Mouse (Mus musculus): Measurements from ENCODE around the gene Cnga1. TPM values are rescaled to one million over a fixed set of nuclear protein-coding genes. Genes with fewer than 3 reads are reported as not detected.
"Not testable (repeated sequence)": the region's sequence is repeated elsewhere in the genome, so short reads cannot be mapped to it uniquely, and the experiment has no call there.

Cnga1 gene
- polyA plus RNA-seq, 1 experiment from 2014 or later, result not detected

DNA sequence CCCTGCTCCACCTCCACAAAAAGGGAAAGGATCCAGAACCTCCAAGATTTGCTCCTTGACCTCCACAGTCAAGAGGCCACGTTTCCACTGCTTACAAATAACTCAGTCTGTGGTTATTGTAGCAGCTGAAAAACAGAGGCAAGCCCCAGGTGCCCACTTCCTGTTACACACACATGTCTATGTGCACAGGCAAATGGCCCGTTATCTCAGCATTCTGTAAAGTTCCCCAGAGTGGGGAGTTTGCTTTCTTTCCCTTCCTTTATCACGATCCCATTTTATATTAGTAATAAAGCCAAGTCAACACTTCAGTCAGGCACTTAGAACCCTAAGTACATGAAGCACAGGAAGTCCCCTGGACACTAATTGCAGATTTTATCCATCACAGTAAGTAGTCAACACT is 8.0 kb downstream of the Cnga1 start:
- 72% methylated on average over 3 of the region's 3 CpGs for WGBS
- H3K9me3 ChIP-seq (replicated peaks), result no peaks in the 10 kb centered on the region
- no peak overlapping the region for H3K4me2 ChIP-seq
- no peaks in the 10 kb centered on the region for H3K36me3 ChIP-seq (ENCODE audit: poor library complexity, severe bottlenecking)
- H3K4me1 ChIP-seq, result no peaks in the 10 kb centered on the region
- H3K27me3 ChIP-seq, result no peaks in the 10 kb centered on the region
- H3K4me3 ChIP-seq, result no peak overlapping the region
- no peak overlapping the region for H3K9ac ChIP-seq
- no peak overlapping the region for H3K27ac ChIP-seq
- no peak for ATAC-seq

DNA sequence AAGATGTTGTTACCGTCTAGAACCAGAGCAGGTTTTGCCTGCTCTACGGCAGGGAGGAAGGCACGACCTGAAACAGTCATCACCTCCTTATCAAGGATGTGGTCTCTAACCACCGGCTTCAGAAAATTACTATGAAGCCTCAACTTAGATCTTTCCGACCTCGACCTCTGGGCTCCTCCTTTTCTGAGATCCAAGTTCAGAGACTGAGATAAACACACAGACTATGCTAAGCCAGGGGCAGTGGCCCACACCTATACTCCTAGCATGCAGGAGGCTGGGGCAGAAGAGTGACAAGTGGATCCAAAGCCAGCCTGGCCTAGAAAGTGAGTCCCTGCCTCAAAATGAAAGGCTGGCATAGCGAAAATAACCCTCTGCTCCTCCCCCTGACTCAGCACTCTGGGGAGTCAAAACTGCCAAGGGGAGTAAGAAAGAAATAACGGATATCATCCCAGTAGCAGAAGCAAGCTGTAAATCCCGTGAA is 9.2 kb downstream of the Cnga1 start:
- WGBS, result 87% methylated on average over 9 of the region's 9 CpGs
- Histone ChIP-seq H3K9ac (no peak overlapping the region), H3K27me3 (no peaks in the 10 kb centered on the region), H3K4me2 (no peak overlapping the region), H3K4me1 (no peaks in the 10 kb centered on the region), H3K4me3 (no peak overlapping the region), H3K27ac (no peak overlapping the region), H3K9me3 (replicated peaks) (no peaks in the 10 kb centered on the region), H3K36me3 (ENCODE audit: poor library complexity, severe bottlenecking) (no peaks in the 10 kb centered on the region)
- ATAC-seq, result no peak

DNA sequence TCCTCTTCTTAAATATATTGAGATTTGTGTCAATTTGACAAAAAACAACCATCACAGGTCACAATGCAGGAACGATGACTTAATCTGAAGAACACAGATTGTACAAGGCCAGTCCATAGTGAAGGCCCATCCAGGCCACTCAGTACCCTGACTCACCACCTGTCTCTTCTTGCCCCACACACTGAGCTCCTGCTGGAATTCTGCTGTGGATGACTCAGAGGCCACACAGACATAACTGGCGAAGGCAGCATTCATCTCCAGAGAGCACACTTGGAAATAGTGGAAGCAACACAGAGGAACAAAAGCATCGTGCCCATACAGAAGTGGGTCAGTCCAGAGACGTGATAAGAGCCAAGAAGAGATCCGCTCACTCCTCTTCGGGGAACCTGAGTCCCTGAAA is 14.0 kb downstream of the Cnga1 start:
- H3K36me3 ChIP-seq (ENCODE audit: poor library complexity, severe bottlenecking), result no peaks in the 10 kb centered on the region
- no peaks in the 10 kb centered on the region for H3K9me3 ChIP-seq (replicated peaks)
- WGBS, result 90% methylated on average over 6 of the region's 6 CpGs
- ATAC-seq, result no peak
- no peak overlapping the region for H3K27ac ChIP-seq
- H3K4me2 ChIP-seq, result no peak overlapping the region
- H3K9ac ChIP-seq, result no peak overlapping the region
- H3K4me3 ChIP-seq, result no peak overlapping the region
- H3K4me1 ChIP-seq, result no peaks in the 10 kb centered on the region
- H3K27me3 ChIP-seq, result no peaks in the 10 kb centered on the region

- H3K9ac ChIP-seq, result no peak overlapping the region
- no peak overlapping the region for H3K4me2 ChIP-seq
- no peaks in the 10 kb centered on the region for H3K4me1 ChIP-seq
- no peak for ATAC-seq
- WGBS, result 91% methylated on average over 1 of the region's 1 CpGs
- H3K4me3 ChIP-seq, result no peak overlapping the region
- no peaks in the 10 kb centered on the region for H3K36me3 ChIP-seq (ENCODE audit: poor library complexity, severe bottlenecking)
- no peaks in the 10 kb centered on the region for H3K27me3 ChIP-seq
- no peaks in the 10 kb centered on the region for H3K9me3 ChIP-seq (replicated peaks)
- H3K27ac ChIP-seq, result no peak overlapping the region
Measured at GRCm38 (mm10) chr5:72621022-72621421, 23.1 kb downstream of the Cnga1 start.

GRCm38 (mm10) chr5:72617413-72617812 is 26.7 kb downstream of the Cnga1 start:
- no peak for ATAC-seq

GRCm38 (mm10) chr5:72603138-72603537 is 40.9 kb downstream of the Cnga1 start:
- Histone ChIP-seq H3K9me3 (replicated peaks) (no peaks in the 10 kb centered on the region), H3K4me1 (no peaks in the 10 kb centered on the region), H3K27ac (no peak overlapping the region), H3K27me3 (no peaks in the 10 kb centered on the region), H3K36me3 (ENCODE audit: poor library complexity, severe bottlenecking) (no peaks in the 10 kb centered on the region), H3K4me3 (no peak overlapping the region), H3K9ac (no peak overlapping the region), H3K4me2 (no peak overlapping the region)
- no peak for ATAC-seq
- 88% methylated on average over 4 of the region's 4 CpGs for WGBS

More at GRCm38 (mm10) chr5:72617413-72617812, 26.7 kb downstream of the Cnga1 start:
- Histone ChIP-seq H3K4me1 (no peaks in the 10 kb centered on the region), H3K27me3 (no peaks in the 10 kb centered on the region), H3K9ac (no peak overlapping the region), H3K4me2 (no peak overlapping the region), H3K4me3 (no peak overlapping the region), H3K9me3 (replicated peaks) (no peaks in the 10 kb centered on the region), H3K36me3 (ENCODE audit: poor library complexity, severe bottlenecking) (no peaks in the 10 kb centered on the region), H3K27ac (no peak overlapping the region)
- WGBS, result 87% methylated on average over 4 of the region's 4 CpGs

GRCm38 (mm10) chr5:72601006-72601405 is 43.1 kb downstream of the Cnga1 start:
- H3K27me3 ChIP-seq, result no peaks in the 10 kb centered on the region
- no peak overlapping the region for H3K4me3 ChIP-seq
- no peak overlapping the region for H3K4me2 ChIP-seq
- no peak overlapping the region for H3K27ac ChIP-seq
- H3K36me3 ChIP-seq (ENCODE audit: poor library complexity, severe bottlenecking), result no peaks in the 10 kb centered on the region
- 7% methylated on average over 5 of the region's 5 CpGs for WGBS
- H3K4me1 ChIP-seq, result no peaks in the 10 kb centered on the region
- peak; percentile 65 for ATAC-seq
- no peak overlapping the region for H3K9ac ChIP-seq
- H3K9me3 ChIP-seq (replicated peaks), result no peaks in the 10 kb centered on the region

DNA sequence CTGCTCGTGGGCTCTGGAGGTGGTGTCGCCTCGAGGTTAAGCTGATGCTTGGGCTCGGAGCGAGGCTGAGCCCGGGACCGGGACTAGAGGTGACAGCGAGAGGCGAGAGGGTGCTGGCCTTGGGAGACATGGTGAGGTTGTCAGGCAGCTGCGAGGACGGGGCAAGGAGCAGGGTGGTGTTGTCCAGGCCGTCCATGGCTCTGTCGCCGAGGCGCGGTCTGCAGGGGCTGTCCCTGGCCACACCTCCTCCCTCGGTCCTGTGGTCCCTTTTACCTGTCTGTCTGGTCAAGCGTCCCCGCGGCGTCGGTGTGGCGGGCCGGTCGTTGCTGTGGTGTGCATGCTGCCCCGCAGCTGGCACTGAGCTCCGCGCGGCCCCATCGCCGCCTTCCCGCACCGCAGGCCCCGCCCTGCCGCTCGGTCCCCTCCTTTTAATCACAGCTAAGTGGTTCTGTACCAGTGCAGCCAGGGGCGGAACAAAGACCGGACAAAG is 56.8 kb downstream of the Cnga1 start, which contains the start of gene Gm5868:
Gene Gm5868 (minus strand): TSS at position 360 of the 490 bp plus-strand sequence.
- H3K4me2 ChIP-seq, result peak within 1 kb of the TSS; percentile 66
- no peaks in the 10 kb centered on the region for H3K9me3 ChIP-seq (replicated peaks)
- no peaks in the 10 kb centered on the region for H3K36me3 ChIP-seq (ENCODE audit: poor library complexity, severe bottlenecking)
- peak within 1 kb of the TSS; percentile 50 for H3K9ac ChIP-seq
- H3K4me1 ChIP-seq, result peaks cover 8% of the 10 kb centered on the region; the same call in 1 of the 2 replicates
- peak within 1 kb of the TSS; percentile 40 for H3K4me3 ChIP-seq
- ATAC-seq, result peak; percentile 89
- H3K27ac ChIP-seq, result no peak within 1 kb of the TSS
- peaks cover 12% of the 10 kb centered on the region for H3K27me3 ChIP-seq
- 1% methylated on average over 36 of the region's 38 CpGs for WGBS

DNA sequence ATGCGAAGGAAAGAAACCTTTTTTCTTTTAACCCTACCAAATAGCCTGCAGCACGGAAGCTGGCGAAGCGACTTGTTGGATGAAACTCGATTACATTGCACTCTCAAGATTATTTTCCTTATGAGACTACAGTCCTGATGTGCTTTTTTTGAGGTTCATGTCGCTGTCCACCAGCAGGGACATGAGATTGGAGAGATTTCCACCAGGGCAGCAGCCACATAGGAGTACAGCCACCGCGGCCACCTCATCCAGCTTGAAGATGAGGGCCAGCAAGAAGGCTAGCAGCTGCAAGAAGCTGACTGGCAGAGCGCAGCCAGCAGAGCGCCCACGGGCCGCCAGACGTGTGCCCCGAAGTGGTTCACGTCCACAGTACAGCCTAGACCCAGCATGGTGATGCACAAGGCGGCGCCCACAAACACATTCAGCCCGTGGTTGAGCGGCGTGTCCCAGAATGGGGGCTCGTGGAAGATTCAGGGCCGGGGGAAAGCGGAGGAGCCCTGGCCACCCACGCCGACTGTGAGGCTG is 57.3 kb downstream of the Cnga1 start:
- peak; percentile 64 for ATAC-seq
- not testable (repeated sequence) for H3K27ac ChIP-seq; H3K36me3 ChIP-seq (ENCODE audit: poor library complexity, severe bottlenecking); H3K9me3 ChIP-seq (replicated peaks); H3K4me1 ChIP-seq
- H3K4me3 ChIP-seq, result peak overlapping the region; percentile 40
- H3K27me3 ChIP-seq, result peaks cover 12% of the 10 kb centered on the region
- peak overlapping the region; percentile 50 for H3K9ac ChIP-seq
- 45% methylated on average over 25 of the region's 25 CpGs for WGBS
- peak overlapping the region; percentile 66 for H3K4me2 ChIP-seq

- H3K36me3 ChIP-seq (ENCODE audit: poor library complexity, severe bottlenecking); H3K4me2 ChIP-seq; ATAC-seq; H3K9me3 ChIP-seq (replicated peaks); H3K4me1 ChIP-seq; H3K9ac ChIP-seq; H3K27ac ChIP-seq; H3K4me3 ChIP-seq: not testable (repeated sequence)
- H3K27me3 ChIP-seq, result peaks cover 14% of the 10 kb centered on the region
- 46% methylated on average over 7 of the region's 7 CpGs for WGBS
Measured at GRCm38 (mm10) chr5:72586122-72586521, 58.0 kb downstream of the Cnga1 start.

GRCm38 (mm10) chr5:72580970-72581332 is 63.1 kb downstream of the Cnga1 start, which contains the start of gene Zar1:
Gene Zar1, minus strand, starts transcription at chr5:72581254.
- not testable (repeated sequence) for H3K9me3 ChIP-seq (replicated peaks)
- 6% methylated on average over 17 of the region's 21 CpGs for WGBS

DNA sequence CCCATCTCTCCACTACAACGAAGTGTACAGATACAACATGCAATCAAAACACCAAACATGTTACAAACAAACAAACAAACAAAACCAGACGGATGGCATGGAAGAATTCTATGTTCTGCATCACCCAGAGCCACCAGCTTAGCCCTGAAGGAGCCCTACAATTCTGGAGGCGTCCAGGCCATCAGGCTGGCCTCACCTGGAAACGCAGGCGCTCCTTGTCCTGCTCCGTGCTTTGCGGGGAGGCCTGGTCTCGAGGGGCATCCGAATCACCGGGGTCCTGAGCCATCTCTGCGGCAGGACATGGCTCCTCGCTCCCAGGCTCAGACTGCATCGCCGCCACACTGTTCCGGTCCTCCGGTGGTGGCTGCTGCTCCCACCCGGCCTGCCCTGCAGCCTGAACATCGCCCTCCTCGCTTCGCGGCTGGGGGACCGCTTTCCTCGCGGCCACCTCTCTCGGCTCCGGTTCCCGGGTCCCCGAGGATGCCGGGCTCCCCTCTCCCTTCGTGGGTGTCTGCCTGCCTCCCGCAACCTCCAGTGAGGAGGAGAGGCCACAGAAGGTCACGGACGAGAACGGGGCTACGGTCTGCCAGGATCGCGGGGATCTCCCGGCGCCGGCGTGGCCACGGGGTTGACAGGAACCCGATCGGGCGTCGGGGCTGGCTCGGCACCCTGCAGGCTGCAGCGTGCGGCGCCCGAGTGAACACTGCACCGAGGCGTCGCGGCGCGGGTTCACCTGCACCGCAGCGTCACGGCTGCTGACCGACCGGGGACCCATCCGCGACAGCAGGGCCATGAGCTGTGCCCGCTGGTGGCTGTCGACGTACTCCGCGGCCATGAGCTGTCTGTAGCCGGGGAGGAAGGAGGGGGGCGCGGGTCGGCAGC is 63.7 kb downstream of the Cnga1 start:
- not testable (repeated sequence) for H3K36me3 ChIP-seq (ENCODE audit: poor library complexity, severe bottlenecking); H3K27ac ChIP-seq; H3K9me3 ChIP-seq (replicated peaks); H3K4me1 ChIP-seq
- Histone ChIP-seq H3K4me3 (peak overlapping the region; percentile 46), H3K27me3 (peaks cover 15% of the 10 kb centered on the region; the same call in 1 of the 2 replicates), H3K9ac (peak overlapping the region; percentile 63), H3K4me2 (peak overlapping the region; percentile 69)
- ATAC-seq, result peak; percentile 89
- WGBS, result 5% methylated on average over 57 of the region's 73 CpGs

More at GRCm38 (mm10) chr5:72580970-72581332, 63.1 kb downstream of the Cnga1 start, which contains the start of gene Zar1:
- peak within 1 kb of the TSS; percentile 69 for H3K4me2 ChIP-seq
- H3K27ac ChIP-seq; H3K4me1 ChIP-seq; H3K36me3 ChIP-seq (ENCODE audit: poor library complexity, severe bottlenecking): not testable (repeated sequence)
- H3K4me3 ChIP-seq, result peak within 1 kb of the TSS; percentile 46
- H3K9ac ChIP-seq, result peak within 1 kb of the TSS; percentile 63
- H3K27me3 ChIP-seq, result peaks cover 16% of the 10 kb centered on the region; the same call in 1 of the 2 replicates
- peak; percentile 73; the same call in 1 of the 2 replicates for ATAC-seq
